Mouse (Mus musculus): ENCODE measurements around the gene Heg1. TPM values are rescaled to one million over a fixed set of nuclear protein-coding genes. Genes with fewer than 3 reads are reported as not detected.

The Heg1 gene
- polyA plus RNA-seq, 1 experiment from 2014 or later = 37.7 TPM

GRCm38 (mm10) chr16:33697576-33698276, 13.6 kb downstream of the Heg1 start:
- no peaks in the 10 kb centered on the region for H3K27me3 ChIP-seq
- H3K27ac ChIP-seq = peak overlapping the region; percentile 70
- WGBS = 40% methylated on average over 9 of the region's 9 CpGs
- no peaks in the 10 kb centered on the region for H3K9me3 ChIP-seq
- no peak overlapping the region for H3K9ac ChIP-seq
- no peak overlapping the region for H3K4me3 ChIP-seq (replicated peaks)
- peaks cover 9% of the 10 kb centered on the region; the same call in 1 of the 2 replicates for H3K36me3 ChIP-seq (replicated peaks)
- no peak for ATAC-seq (ENCODE audit: low FRiP score)
- no peak overlapping the region for H3K4me2 ChIP-seq
- peaks cover 72% of the 10 kb centered on the region for H3K4me1 ChIP-seq

DNA sequence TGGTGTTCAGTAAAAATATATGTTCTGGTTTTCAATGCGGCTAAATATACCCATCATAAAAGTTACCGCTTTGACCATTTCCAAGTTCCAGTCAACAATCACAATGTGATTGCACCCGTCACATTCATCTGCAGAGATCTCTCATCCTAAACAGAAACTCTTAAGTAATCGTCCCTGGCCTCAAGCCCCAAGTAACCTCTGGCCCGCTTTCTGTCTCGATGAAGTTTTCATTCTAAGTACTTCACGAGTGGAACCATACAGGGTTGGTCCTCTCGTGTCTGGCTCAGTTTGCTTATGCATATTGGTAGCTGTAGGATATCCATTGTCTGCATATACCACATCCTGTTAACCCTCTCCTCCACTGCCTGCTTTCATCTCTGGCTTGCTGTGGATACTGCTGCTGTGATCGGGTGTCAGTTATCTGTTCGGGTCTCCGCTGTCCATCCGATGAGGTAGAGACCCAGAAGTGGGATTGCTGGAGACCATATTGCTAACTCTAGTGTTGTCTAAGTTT, 14.2 kb downstream of the Heg1 start:
- ATAC-seq (ENCODE audit: low FRiP score) = no peak
- Histone ChIP-seq H3K9me3 (no peaks in the 10 kb centered on the region), H3K27ac (peak overlapping the region; percentile 70; the same call in 1 of the 2 replicates), H3K4me3 (replicated peaks) (no peak overlapping the region), H3K4me1 (peaks cover 70% of the 10 kb centered on the region), H3K9ac (no peak overlapping the region), H3K4me2 (no peak overlapping the region), H3K27me3 (no peaks in the 10 kb centered on the region), H3K36me3 (replicated peaks) (peaks cover 7% of the 10 kb centered on the region; the same call in 1 of the 2 replicates)
- 80% methylated on average over 12 of the region's 12 CpGs for WGBS

DNA sequence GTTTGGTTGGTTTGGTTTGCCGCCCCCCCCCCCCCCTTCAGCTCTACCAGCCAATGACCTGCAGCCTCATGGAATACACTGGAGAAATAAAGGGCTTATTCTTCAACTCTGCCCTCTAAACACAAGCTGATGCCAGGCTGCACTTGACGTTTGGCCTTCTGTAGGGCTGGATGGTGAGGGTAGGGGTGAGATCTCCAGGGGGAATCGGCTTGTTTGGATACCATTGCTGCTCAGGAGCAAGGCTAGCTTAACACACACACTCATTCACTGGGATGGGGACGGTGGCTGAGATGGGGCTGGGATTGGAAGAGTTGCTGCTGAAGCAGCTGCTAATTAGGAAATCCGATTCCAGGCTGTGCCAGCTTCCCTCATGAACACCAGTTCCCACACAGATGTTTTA, 16.4 kb downstream of the Heg1 start:
- WGBS = 64% methylated on average over 5 of the region's 5 CpGs
- Histone ChIP-seq H3K27me3 (no peaks in the 10 kb centered on the region), H3K27ac (no peak overlapping the region; the same call in 1 of the 2 replicates), H3K9me3 (no peaks in the 10 kb centered on the region), H3K9ac (no peak overlapping the region), H3K4me3 (replicated peaks) (no peak overlapping the region), H3K36me3 (replicated peaks) (peaks cover 4% of the 10 kb centered on the region), H3K4me1 (peaks cover 67% of the 10 kb centered on the region), H3K4me2 (no peak overlapping the region)
- no peak for ATAC-seq (ENCODE audit: low FRiP score)

DNA sequence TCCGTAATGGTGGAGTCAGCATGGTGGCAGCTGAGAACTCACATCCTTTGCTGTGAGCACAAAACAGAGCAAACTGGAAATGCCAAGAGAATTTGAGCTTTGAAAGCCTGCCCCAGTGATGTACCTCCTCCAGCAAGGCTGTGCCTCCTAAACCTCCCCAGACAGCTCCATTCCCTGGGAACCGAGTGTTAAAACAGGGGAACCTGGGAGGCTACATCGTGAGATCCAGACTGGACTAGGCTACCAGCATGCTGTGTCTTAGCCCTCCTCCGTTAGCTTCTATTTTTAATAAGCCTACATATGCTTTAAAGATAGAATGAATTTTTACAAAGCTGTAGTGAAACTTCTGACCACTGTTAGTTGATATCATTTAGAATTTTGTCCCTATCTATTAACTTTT, 17.7 kb downstream of the Heg1 start:
- no peak overlapping the region for H3K4me3 ChIP-seq (replicated peaks)
- WGBS = 86% methylated on average over 4 of the region's 4 CpGs
- H3K4me1 ChIP-seq = peaks cover 54% of the 10 kb centered on the region
- H3K36me3 ChIP-seq (replicated peaks) = peaks cover 9% of the 10 kb centered on the region
- H3K27me3 ChIP-seq = no peaks in the 10 kb centered on the region
- ATAC-seq (ENCODE audit: low FRiP score) = no peak
- no peaks in the 10 kb centered on the region for H3K9me3 ChIP-seq
- H3K9ac ChIP-seq = no peak overlapping the region
- H3K4me2 ChIP-seq = no peak overlapping the region
- H3K27ac ChIP-seq = no peak overlapping the region

DNA sequence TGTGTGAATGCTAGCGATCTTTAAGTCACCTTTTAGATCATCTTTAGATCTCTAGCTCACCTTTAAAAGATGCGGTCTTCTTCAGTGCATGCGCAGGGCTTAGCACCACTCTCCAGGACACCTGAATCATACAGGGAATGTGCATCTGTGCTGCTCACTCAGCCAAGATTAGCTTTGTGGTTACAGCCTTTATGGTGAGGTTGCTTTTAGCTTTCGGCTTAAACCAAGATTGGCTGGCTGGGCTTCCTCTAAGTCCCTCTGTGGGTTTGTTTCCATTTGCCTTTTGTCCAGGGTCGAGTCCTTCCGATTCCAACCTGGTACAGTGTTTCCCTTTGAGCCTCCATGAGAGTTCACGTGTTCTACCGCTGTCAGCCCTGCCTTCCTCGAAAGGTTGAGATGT, 20.1 kb downstream of the Heg1 start:
- no peak overlapping the region for H3K27ac ChIP-seq
- peaks cover 30% of the 10 kb centered on the region for H3K4me1 ChIP-seq
- H3K9ac ChIP-seq = no peak overlapping the region
- no peak overlapping the region for H3K4me2 ChIP-seq
- ATAC-seq (ENCODE audit: low FRiP score) = no peak
- WGBS = 84% methylated on average over 9 of the region's 9 CpGs
- peaks cover 22% of the 10 kb centered on the region for H3K36me3 ChIP-seq (replicated peaks)
- no peaks in the 10 kb centered on the region for H3K9me3 ChIP-seq
- no peak overlapping the region for H3K4me3 ChIP-seq (replicated peaks)
- H3K27me3 ChIP-seq = no peaks in the 10 kb centered on the region

DNA sequence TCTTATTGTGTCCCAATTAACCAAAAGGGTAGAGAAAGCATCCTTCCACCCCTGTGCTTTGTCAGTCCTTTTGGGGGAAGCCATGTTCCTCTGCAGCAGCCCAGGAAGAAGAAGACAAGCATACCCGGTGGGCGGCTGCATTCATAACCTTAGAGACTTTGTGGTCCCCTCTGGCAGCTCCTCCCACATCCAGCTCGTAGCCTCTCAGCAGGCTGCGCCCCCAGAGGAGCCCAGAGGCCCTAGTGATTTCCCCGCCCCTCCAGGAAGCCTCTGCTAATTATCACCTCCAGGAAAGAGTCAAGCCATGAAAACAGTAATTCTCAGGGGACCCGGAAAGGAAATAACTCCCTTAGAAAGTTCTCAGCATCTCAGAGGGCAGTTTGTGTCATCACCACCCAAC, 21.1 kb downstream of the Heg1 start:
- no peak overlapping the region for H3K4me2 ChIP-seq
- peaks cover 24% of the 10 kb centered on the region for H3K36me3 ChIP-seq (replicated peaks)
- no peak overlapping the region for H3K27ac ChIP-seq
- no peak for ATAC-seq (ENCODE audit: low FRiP score)
- no peaks in the 10 kb centered on the region for H3K27me3 ChIP-seq
- no peak overlapping the region for H3K4me3 ChIP-seq (replicated peaks)
- H3K4me1 ChIP-seq = peaks cover 23% of the 10 kb centered on the region
- H3K9ac ChIP-seq = no peak overlapping the region
- H3K9me3 ChIP-seq = no peaks in the 10 kb centered on the region
- WGBS = 37% methylated on average over 6 of the region's 6 CpGs

- WGBS = 93% methylated on average over 14 of the region's 14 CpGs
These were observed 22.1 kb downstream of the Heg1 start for GRCm38 (mm10) chr16:33706111-33706890.

DNA sequence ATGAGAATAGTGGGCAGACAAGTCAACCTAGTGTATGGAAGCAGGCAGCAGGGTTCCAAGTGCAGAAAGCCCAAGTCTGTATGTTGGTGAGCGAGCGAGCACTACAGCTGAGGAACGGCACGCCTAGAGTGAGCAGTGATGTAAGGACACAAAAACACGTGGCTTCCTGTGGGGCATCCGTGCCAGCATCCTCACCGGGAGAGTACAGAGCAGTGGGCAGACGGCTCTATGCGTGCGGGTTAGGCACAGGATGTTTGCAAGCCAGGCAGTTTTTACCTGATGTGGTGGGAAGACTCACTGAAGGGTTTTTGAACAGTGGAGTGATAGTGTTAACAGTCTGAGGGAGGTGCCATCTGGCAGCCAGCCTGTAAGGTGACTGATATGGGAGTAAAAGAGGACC, 23.9 kb downstream of the Heg1 start:
- Histone ChIP-seq H3K36me3 (replicated peaks) (peaks cover 52% of the 10 kb centered on the region), H3K4me3 (replicated peaks) (no peak overlapping the region), H3K27ac (no peak overlapping the region), H3K9me3 (no peaks in the 10 kb centered on the region), H3K9ac (no peak overlapping the region), H3K27me3 (no peaks in the 10 kb centered on the region), H3K4me1 (peaks cover 23% of the 10 kb centered on the region), H3K4me2 (no peak overlapping the region)
- 93% methylated on average over 10 of the region's 10 CpGs for WGBS
- no peak for ATAC-seq (ENCODE audit: low FRiP score)

More at GRCm38 (mm10) chr16:33706111-33706890, 22.1 kb downstream of the Heg1 start:
- Histone ChIP-seq H3K36me3 (replicated peaks) (peaks cover 35% of the 10 kb centered on the region), H3K4me3 (replicated peaks) (no peak overlapping the region), H3K9ac (no peak overlapping the region), H3K27me3 (no peaks in the 10 kb centered on the region), H3K4me2 (no peak overlapping the region), H3K27ac (no peak overlapping the region), H3K9me3 (no peaks in the 10 kb centered on the region), H3K4me1 (peaks cover 23% of the 10 kb centered on the region)
- ATAC-seq (ENCODE audit: low FRiP score) = no peak

DNA sequence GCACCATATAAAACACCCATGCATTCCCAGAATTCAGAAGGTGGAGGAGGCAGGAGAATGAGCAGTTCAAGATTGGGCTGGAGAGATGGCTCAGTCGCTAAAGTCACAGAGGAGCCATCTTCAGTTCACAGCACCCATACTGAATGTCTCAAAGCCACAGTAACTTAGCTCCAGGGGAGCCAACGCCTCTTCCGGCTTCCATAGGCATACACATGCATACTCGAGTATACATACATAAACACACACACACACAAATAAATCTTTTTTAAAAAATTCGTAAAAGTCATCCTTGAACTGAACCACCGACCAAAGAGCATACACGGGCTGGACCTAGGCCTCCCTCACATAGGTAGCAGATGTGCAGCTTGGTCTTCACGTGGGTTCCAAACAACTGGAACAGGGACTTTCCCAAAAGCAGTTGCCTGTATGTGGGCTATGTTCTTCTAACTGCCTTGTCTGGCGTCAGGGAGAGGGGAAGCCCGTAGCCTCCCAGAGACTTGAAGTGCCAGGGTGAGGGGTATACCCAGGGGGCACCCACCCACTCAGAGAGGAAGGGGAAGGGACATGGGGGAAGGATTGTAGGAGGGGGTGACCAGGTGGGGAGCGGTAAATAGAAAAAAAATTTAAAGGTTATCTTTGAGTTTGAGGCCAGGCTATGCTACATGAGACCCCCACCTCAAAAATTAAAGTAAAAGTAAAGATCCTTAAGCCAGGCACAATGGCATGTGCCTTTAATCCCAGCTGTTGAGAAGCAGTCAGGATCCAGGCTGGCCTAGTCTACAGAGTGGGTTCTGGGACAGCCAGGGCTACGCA, 24.6 kb downstream of the Heg1 start:
- H3K9me3 ChIP-seq = no peaks in the 10 kb centered on the region
- no peak overlapping the region for H3K9ac ChIP-seq
- no peak overlapping the region for H3K4me3 ChIP-seq (replicated peaks)
- H3K27ac ChIP-seq = no peak overlapping the region
- H3K27me3 ChIP-seq = no peaks in the 10 kb centered on the region
- H3K36me3 ChIP-seq (replicated peaks) = peaks cover 58% of the 10 kb centered on the region
- H3K4me2 ChIP-seq = no peak overlapping the region
- peaks cover 18% of the 10 kb centered on the region; the same call in 1 of the 2 replicates for H3K4me1 ChIP-seq
- WGBS = 96% methylated on average over 12 of the region's 12 CpGs
- ATAC-seq (ENCODE audit: low FRiP score) = no peak

DNA sequence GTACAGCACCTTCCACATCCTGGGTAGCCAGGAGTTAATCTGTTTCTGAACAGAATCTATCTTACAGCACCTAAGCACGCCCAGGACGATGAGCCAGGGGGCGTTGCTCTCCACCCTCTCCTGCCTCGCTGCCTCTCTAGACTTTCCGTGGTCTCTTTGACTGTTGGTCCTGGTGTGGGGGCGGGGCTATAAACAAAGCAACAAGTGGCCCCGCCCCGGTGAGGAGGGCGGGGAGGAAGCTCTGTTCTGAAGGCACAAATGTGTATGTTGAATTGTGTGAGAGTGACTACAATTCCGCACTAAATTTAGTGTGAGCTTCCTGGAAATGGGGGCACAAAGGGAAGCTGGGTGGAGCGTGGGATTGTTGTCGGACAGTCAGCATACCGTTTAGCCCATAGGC, 30.1 kb downstream of the Heg1 start:
- Histone ChIP-seq H3K9ac (no peak overlapping the region), H3K27me3 (no peaks in the 10 kb centered on the region), H3K4me3 (replicated peaks) (no peak overlapping the region), H3K4me2 (0 out of 2 replicates have a peak overlapping the region, but pooled peaks have one; percentile 0), H3K9me3 (no peaks in the 10 kb centered on the region), H3K27ac (no peak overlapping the region), H3K36me3 (replicated peaks) (peaks cover 59% of the 10 kb centered on the region), H3K4me1 (peaks cover 10% of the 10 kb centered on the region; the same call in 1 of the 2 replicates)
- WGBS = 15% methylated on average over 13 of the region's 13 CpGs
- ATAC-seq (ENCODE audit: low FRiP score) = 0 out of 2 replicates have a peak, but pooled peaks have one; percentile 44

GRCm38 (mm10) chr16:33723241-33723640, 39.1 kb downstream of the Heg1 start:
- no peak overlapping the region for H3K4me2 ChIP-seq
- H3K27me3 ChIP-seq = no peaks in the 10 kb centered on the region
- H3K36me3 ChIP-seq (replicated peaks) = peaks cover 85% of the 10 kb centered on the region
- WGBS = 97% methylated on average over 2 of the region's 2 CpGs
- peaks cover 9% of the 10 kb centered on the region; the same call in 1 of the 2 replicates for H3K9me3 ChIP-seq
- H3K9ac ChIP-seq = no peak overlapping the region
- H3K4me1 ChIP-seq = peaks cover 7% of the 10 kb centered on the region
- no peak overlapping the region for H3K27ac ChIP-seq
- no peak overlapping the region for H3K4me3 ChIP-seq (replicated peaks)
- ATAC-seq (ENCODE audit: low FRiP score) = no peak

GRCm38 (mm10) chr16:33723983-33724382, 39.8 kb downstream of the Heg1 start:
- peaks cover 9% of the 10 kb centered on the region; the same call in 1 of the 2 replicates for H3K9me3 ChIP-seq
- H3K4me1 ChIP-seq = peaks cover 9% of the 10 kb centered on the region
- no peak overlapping the region for H3K9ac ChIP-seq
- no peak overlapping the region for H3K4me3 ChIP-seq (replicated peaks)
- 99% methylated on average over 3 of the region's 3 CpGs for WGBS
- H3K27me3 ChIP-seq = no peaks in the 10 kb centered on the region
- no peak overlapping the region for H3K4me2 ChIP-seq
- H3K27ac ChIP-seq = no peak overlapping the region
- ATAC-seq (ENCODE audit: low FRiP score) = no peak
- H3K36me3 ChIP-seq (replicated peaks) = peaks cover 85% of the 10 kb centered on the region

Measured in forebrain, embryonic 12.5 days (tissue).